In the genomic region with DNA sequence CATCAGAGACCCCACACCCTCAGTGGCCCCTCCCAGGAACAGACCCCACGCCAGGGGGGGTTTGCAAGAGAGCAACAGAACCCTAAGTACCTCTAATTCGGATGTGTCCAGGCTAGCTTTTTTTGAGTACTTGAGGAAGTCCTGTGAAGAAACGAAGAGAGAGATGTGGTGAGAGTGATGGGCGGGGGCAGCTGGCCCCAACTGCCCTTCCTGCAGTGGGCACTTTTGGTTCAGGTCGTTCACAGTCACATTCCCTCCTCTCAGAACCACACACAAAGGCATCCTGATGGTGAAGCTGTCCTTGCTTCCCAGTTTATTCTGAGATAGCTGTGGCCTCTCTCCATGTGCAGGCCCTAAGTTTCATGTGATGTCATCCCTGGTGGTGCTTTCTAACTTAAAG, we compare ENCODE assay signal across 16 mouse cellular contexts.
A peak's percentile ranks its signal among the peaks of the same experiment; 100 is the strongest.
DNase-seq lines count a peak whose midpoint lies in the region; ATAC-seq and TF ChIP-seq lines count a peak whose summit lies in the region.
"Had no signal": no experiment of that assay in that cellular context is flagged by ENCODE, and none has a peak within 500 bp of the region (broad histone marks: within the 10 kb centered on the region; RNA-seq: fewer than 3 reads in every experiment).

No protein-coding gene starts in this region.

- H3K36me3 ChIP-seq in kidney, embryonic 16.5 days (ENCODE audit: insufficient read depth, low read length): peaks cover 60% of the 10 kb centered on the region
- H3K36me3 ChIP-seq in embryonic facial prominence, embryonic 10.5 days (replicated peaks): peaks cover 100% of the 10 kb centered on the region
- H3K36me3 ChIP-seq in hindbrain, postnatal 0 days (ENCODE audit: insufficient read depth, low read length): peaks cover 74% of the 10 kb centered on the region

- TF ChIP-seq CTCF in cortical plate, adult 2 months (IDR thresholded peaks at IDR 0.05; ENCODE audit: extremely low read depth, insufficient read depth, low read length): no peak
- TF ChIP-seq CTCF in hindbrain, postnatal 0 days (IDR thresholded peaks at IDR 0.05; ENCODE audit: low read depth): no peak

- no peak for DNase-seq in kidney, adult 18-20 months
- no peak for DNase-seq in embryonic facial prominence, embryonic 10.5 days (ENCODE audit: low spot score)
- no peak for DNase-seq in hindbrain, postnatal 0 days (ENCODE audit: low spot score)
- DNase-seq in thymus, postnatal 0 days (ENCODE audit: low spot score): no peak
- DNase-seq in heart, adult 18-20 months: no peak
- DNase-seq: cerebellum, adult 18-20 months; cerebellum, postnatal 36 days; gastrocnemius, adult 2 months; liver; spleen, adult 18-20 months; thymus, postnatal 14 days had no signal

- H3K4me1 ChIP-seq in kidney, embryonic 16.5 days (ENCODE audit: insufficient read depth, low read length): peaks cover 25% of the 10 kb centered on the region
- H3K4me1 ChIP-seq in cortical plate, adult 2 months (ENCODE audit: control insufficient read depth, insufficient read depth, low read length): peaks cover 13% of the 10 kb centered on the region
- H3K4me1 ChIP-seq in embryonic facial prominence, embryonic 10.5 days: peaks cover 10% of the 10 kb centered on the region
- no peaks in the 10 kb centered on the region for H3K4me1 ChIP-seq in hindbrain, postnatal 0 days (ENCODE audit: insufficient read depth, low read length)

- no peak overlapping the region for H3K4me2 ChIP-seq in kidney, embryonic 16.5 days (replicated peaks; ENCODE audit: low read depth, low read length)
- H3K4me2 ChIP-seq in hindbrain, postnatal 0 days (ENCODE audit: low read depth, low read length): no peak overlapping the region
- H3K4me2 ChIP-seq: heart, embryonic 12.5 days; intestine, embryonic 15.5 days; midbrain, embryonic 12.5 days had no signal

- TF ChIP-seq POLR2A in cortical plate, adult 2 months (IDR thresholded peaks at IDR 0.05; ENCODE audit: extremely low read depth, insufficient read depth, low read length): no peak

- H3K27me3 ChIP-seq in kidney, embryonic 16.5 days (ENCODE audit: insufficient read depth, low read length): no peaks in the 10 kb centered on the region
- H3K27me3 ChIP-seq in embryonic facial prominence, embryonic 10.5 days (replicated peaks; ENCODE audit: low read depth, poor library complexity, severe bottlenecking): no peaks in the 10 kb centered on the region
- no peaks in the 10 kb centered on the region for H3K27me3 ChIP-seq in hindbrain, postnatal 0 days (ENCODE audit: insufficient read depth, low read length)
- H3K27me3 ChIP-seq: heart, embryonic 12.5 days; intestine, embryonic 15.5 days; midbrain, embryonic 12.5 days had no signal

- no peak overlapping the region for H3K4me3 ChIP-seq in kidney, embryonic 16.5 days (ENCODE audit: low read length)
- H3K4me3 ChIP-seq in cortical plate, adult 2 months (ENCODE audit: insufficient read depth, low read length): no peak overlapping the region
- no peak overlapping the region for H3K4me3 ChIP-seq in embryonic facial prominence, embryonic 10.5 days
- H3K4me3 ChIP-seq in hindbrain, postnatal 0 days (ENCODE audit: low read length): no peak overlapping the region
- H3K4me3 ChIP-seq: gastrocnemius, adult 2 months; heart, embryonic 12.5 days; intestine, embryonic 15.5 days; midbrain, embryonic 12.5 days had no signal

- H3K9ac ChIP-seq in kidney, embryonic 16.5 days (replicated peaks; ENCODE audit: low read length): no peak overlapping the region
- no peak overlapping the region for H3K9ac ChIP-seq in hindbrain, postnatal 0 days (replicated peaks; ENCODE audit: low read length)
- H3K9ac ChIP-seq: heart, embryonic 12.5 days; intestine, embryonic 15.5 days; midbrain, embryonic 12.5 days had no signal

- ATAC-seq in kidney, embryonic 16.5 days (ENCODE audit: low FRiP score, low TSS enrichment): no peak
- peak; percentile 11; the same call in 1 of the 2 replicates for ATAC-seq in hindbrain, postnatal 0 days
- ATAC-seq: intestine, embryonic 15.5 days had no signal

- H3K27ac ChIP-seq in kidney, embryonic 16.5 days (ENCODE audit: low read length): peak overlapping the region; percentile 42; the same call in 1 of the 2 replicates
- H3K27ac ChIP-seq in cortical plate, adult 2 months (ENCODE audit: insufficient read depth, low read length): peak overlapping the region; percentile 22; the same call in 1 of the 2 replicates
- H3K27ac ChIP-seq in embryonic facial prominence, embryonic 10.5 days (replicated peaks): 0 out of 2 replicates have a peak overlapping the region, but pooled peaks have one; percentile 10
- H3K27ac ChIP-seq in hindbrain, postnatal 0 days: no peak overlapping the region
- H3K27ac ChIP-seq: gastrocnemius, adult 2 months; intestine, embryonic 15.5 days had no signal

- H3K9me3 ChIP-seq in kidney, embryonic 16.5 days (ENCODE audit: low read length): no peaks in the 10 kb centered on the region
- H3K9me3 ChIP-seq in embryonic facial prominence, embryonic 10.5 days: no peaks in the 10 kb centered on the region
- H3K9me3 ChIP-seq in hindbrain, postnatal 0 days (ENCODE audit: low read length): no peaks in the 10 kb centered on the region
- H3K9me3 ChIP-seq: heart, embryonic 12.5 days; intestine, embryonic 15.5 days; midbrain, embryonic 12.5 days had no signal

- 65% methylated on average over 5 of the region's 5 CpGs for WGBS in kidney, embryonic 16.5 days
- WGBS in embryonic facial prominence, embryonic 10.5 days: 84% methylated on average over 5 of the region's 5 CpGs
- WGBS in hindbrain, postnatal 0 days: 72% methylated on average over 5 of the region's 5 CpGs
